Mouse (Mus musculus): ENCODE measurements around the gene Gm20388.

- no peak for TF ChIP-seq CTCF (IDR thresholded peaks at IDR 0.05; ENCODE audit: insufficient read depth, low read depth, low read length)
- no peak for TF ChIP-seq POLR2A (IDR thresholded peaks at IDR 0.05; ENCODE audit: insufficient read depth, low read depth, low read length)
These were observed 2699.6 kb downstream of the Gm20388 start for GRCm38 (mm10) chr8:122610209-122610608.

Measured in olfactory bulb, adult 2 months (tissue).